Mouse (Mus musculus): ENCODE measurements at regions not wholly inside any gene's neighbourhood (a gene's known extent, or its start where the extent isn't known, plus 50 kb on each side); places are given as distances from the start of the nearest gene placed in this dataset.

- no peak for DNase-seq (ENCODE audit: low read depth, low spot score)
These were observed 282.1 kb downstream of the Cdh26 start for GRCm38 (mm10) chr2:178712391-178712892.

- DNase-seq (ENCODE audit: low read depth, low spot score): no peak
These were observed 285.3 kb downstream of the Cdh26 start for GRCm38 (mm10) chr2:178715500-178716245.

- DNase-seq (ENCODE audit: low read depth, low spot score): no peak
These were observed 287.7 kb downstream of the Cdh26 start for GRCm38 (mm10) chr2:178718048-178718447.

- DNase-seq (ENCODE audit: low read depth, low spot score): no peak
These were observed 293.1 kb downstream of the Cdh26 start for GRCm38 (mm10) chr2:178723455-178723854.

- DNase-seq (ENCODE audit: low read depth, low spot score): no peak
These were observed 293.9 kb downstream of the Cdh26 start for GRCm38 (mm10) chr2:178724228-178724627.

- DNase-seq (ENCODE audit: low read depth, low spot score): no peak
These were observed 297.8 kb downstream of the Cdh26 start for GRCm38 (mm10) chr2:178727930-178728793.

GRCm38 (mm10) chr2:178728794-178729120 is 298.4 kb downstream of the Cdh26 start:
- no peak for DNase-seq (ENCODE audit: low read depth, low spot score)

- no peak for DNase-seq (ENCODE audit: low read depth, low spot score)
These were observed 304.8 kb downstream of the Cdh26 start for GRCm38 (mm10) chr2:178735099-178735498.

GRCm38 (mm10) chr2:178744617-178745016 is 314.3 kb downstream of the Cdh26 start:
- no peak for DNase-seq (ENCODE audit: low read depth, low spot score)

- no peak for DNase-seq (ENCODE audit: low read depth, low spot score)
These were observed 315.1 kb downstream of the Cdh26 start for GRCm38 (mm10) chr2:178745296-178746015.

- no peak for DNase-seq (ENCODE audit: low read depth, low spot score)
These were observed 320.9 kb downstream of the Cdh26 start for GRCm38 (mm10) chr2:178751247-178751646.

GRCm38 (mm10) chr2:178758366-178758765 is 328.0 kb downstream of the Cdh26 start:
- peak; percentile 4 for DNase-seq (ENCODE audit: low read depth, low spot score)

- no peak for DNase-seq (ENCODE audit: low read depth, low spot score)
These were observed 338.2 kb downstream of the Cdh26 start for GRCm38 (mm10) chr2:178768526-178768925.

GRCm38 (mm10) chr2:178769001-178769400 is 338.7 kb downstream of the Cdh26 start:
- no peak for DNase-seq (ENCODE audit: low read depth, low spot score)

- DNase-seq (ENCODE audit: low read depth, low spot score): no peak
These were observed 341.1 kb downstream of the Cdh26 start for GRCm38 (mm10) chr2:178771435-178771834.

GRCm38 (mm10) chr2:178771881-178772280 is 341.6 kb downstream of the Cdh26 start:
- DNase-seq (ENCODE audit: low read depth, low spot score): no peak

- no peak for DNase-seq (ENCODE audit: low read depth, low spot score)
These were observed 354.7 kb downstream of the Cdh26 start for GRCm38 (mm10) chr2:178784822-178785589.

GRCm38 (mm10) chr2:178785843-178786242 is 355.5 kb downstream of the Cdh26 start:
- DNase-seq (ENCODE audit: low read depth, low spot score): no peak

- DNase-seq (ENCODE audit: low read depth, low spot score): no peak
These were observed 365.5 kb downstream of the Cdh26 start for GRCm38 (mm10) chr2:178795841-178796240.

- no peak for DNase-seq (ENCODE audit: low read depth, low spot score)
These were observed 371.1 kb downstream of the Cdh26 start for GRCm38 (mm10) chr2:178801464-178801863.

- no peak for DNase-seq (ENCODE audit: low read depth, low spot score)
These were observed 375.0 kb downstream of the Cdh26 start for GRCm38 (mm10) chr2:178805283-178805682.
